ENCODE assay signal across 11 mouse cellular contexts in genomic region chr12:99671162-99671865, GRCm38 (mm10).
A peak's percentile ranks its signal among the peaks of the same experiment; 100 is the strongest.
DNase-seq lines count a peak whose midpoint lies in the region; ATAC-seq and TF ChIP-seq lines count a peak whose summit lies in the region.
"Had no signal": no experiment of that assay in that cellular context is flagged by ENCODE, and none has a peak within 500 bp of the region (broad histone marks: within the 10 kb centered on the region; RNA-seq: fewer than 3 reads in every experiment).

No protein-coding gene starts in this region.

- TF ChIP-seq CTCF in liver, adult 2 months (IDR thresholded peaks at IDR 0.05; ENCODE audit: low read depth, low read length), result no peak

- no peak overlapping the region for H3K27ac ChIP-seq in liver, adult 2 months (replicated peaks; ENCODE audit: insufficient read depth, low read depth, low read length)
- H3K27ac ChIP-seq: limb, embryonic 10.5 days; neural tube, embryonic 12.5 days had no signal

- no peak overlapping the region for H3K9ac ChIP-seq in liver, adult 2 months (ENCODE audit: low read depth, low read length)
- H3K9ac ChIP-seq: neural tube, embryonic 12.5 days had no signal

- no peaks in the 10 kb centered on the region for H3K36me3 ChIP-seq in liver, adult 2 months (ENCODE audit: control insufficient read depth, insufficient read depth, low read length)
- H3K36me3 ChIP-seq: limb, embryonic 10.5 days; neural tube, embryonic 12.5 days had no signal

- 51% methylated on average over 12 of the region's 12 CpGs for WGBS in liver, adult 2 months

- H3K27me3 ChIP-seq in liver, adult 2 months (ENCODE audit: control insufficient read depth, insufficient read depth, low read length), result no peaks in the 10 kb centered on the region
- H3K27me3 ChIP-seq: CH12.LX; neural tube, embryonic 12.5 days had no signal

- ATAC-seq in CD4-positive, CD25-positive, alpha-beta regulatory T cell, adult 4 months, result no peak

- H3K4me1 ChIP-seq in liver, adult 2 months (ENCODE audit: control insufficient read depth, insufficient read depth, low read length), result no peaks in the 10 kb centered on the region; the same call in 1 of the 2 replicates
- H3K4me1 ChIP-seq: neural tube, embryonic 12.5 days had no signal

- no peak for TF ChIP-seq POLR2A in liver, adult 2 months (IDR thresholded peaks at IDR 0.05; ENCODE audit: extremely low read depth, insufficient read depth, low read length)

- H3K4me3 ChIP-seq in liver, adult 2 months (ENCODE audit: insufficient read depth, low read depth, low read length), result no peak overlapping the region
- H3K4me3 ChIP-seq: limb, embryonic 10.5 days; neural tube, embryonic 12.5 days had no signal

- DNase-seq in gastrocnemius, adult 18-20 months (ENCODE audit: low spot score), result peak; percentile 34
- DNase-seq in gastrocnemius, postnatal 25 days, result no peak
- DNase-seq in liver, adult 2 months (ENCODE audit: extremely low read depth, low read depth, low spot score), result peak; percentile 58
- no peak for DNase-seq in liver
- DNase-seq in kidney, postnatal 14 days, result peak; percentile 38
- DNase-seq in ovary, postnatal 36 days (ENCODE audit: low spot score), result peak; percentile 43
- no peak for DNase-seq in embryo, embryonic 10 days (ENCODE audit: low spot score)

- no peaks in the 10 kb centered on the region for H3K79me2 ChIP-seq in liver, adult 2 months (ENCODE audit: control insufficient read depth, insufficient read depth, low read length)

Comparison
In these comparisons a context has a peak if more than half of its experiments do, and no peak if none do; other contexts are left out.
1. DNase-seq: peak in gastrocnemius, adult 18-20 months (single experiment), liver, adult 2 months (single experiment), kidney, postnatal 14 days (single experiment) and ovary, postnatal 36 days (single experiment); none in gastrocnemius, postnatal 25 days (single experiment), liver (single experiment) and embryo, embryonic 10 days (single experiment).